Mouse (Mus musculus): ENCODE measurements around the gene Gm49358.

DNA sequence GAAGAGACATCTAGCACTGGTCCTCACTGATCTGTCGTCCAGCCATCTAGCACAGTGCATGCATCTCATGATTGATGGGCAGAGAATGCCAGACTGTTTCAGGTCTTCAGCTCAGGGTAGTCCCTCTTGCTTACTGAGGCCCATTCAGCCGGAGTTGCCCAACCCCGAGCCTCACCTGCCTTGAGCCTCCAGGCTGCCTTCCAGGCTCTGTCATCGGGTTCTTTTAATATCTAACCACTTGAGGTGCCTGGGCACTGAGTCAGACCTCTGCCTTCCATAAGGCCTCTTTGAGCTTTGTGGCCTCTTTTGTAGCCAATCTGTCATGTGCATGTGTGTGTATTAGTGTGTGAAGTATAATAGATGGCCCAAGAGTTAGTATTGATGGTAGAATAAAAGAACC is 85.7 kb downstream of the Gm49358 start:
- TF ChIP-seq CTCF (IDR thresholded peaks at IDR 0.05; ENCODE audit: extremely low read depth, insufficient read length, insufficient replicate concordance, low read depth, low read length) (no peak), POLR2A (IDR thresholded peaks at IDR 0.05; ENCODE audit: low read depth, low read length) (no peak)
